In genomic region chr8:123683321-123683720, GRCm38 (mm10) we compare ENCODE assay signal across 24 mouse cellular contexts. TPM values are rescaled to one million over a fixed set of nuclear protein-coding genes. Genes with fewer than 3 reads are reported as not detected.
A peak's percentile ranks its signal among the peaks of the same experiment; 100 is the strongest.
DNase-seq lines count a peak whose midpoint lies in the region; ATAC-seq and TF ChIP-seq lines count a peak whose summit lies in the region.
"Had no signal": no experiment of that assay in that cellular context is flagged by ENCODE, and none has a peak within 500 bp of the region (broad histone marks: within the 10 kb centered on the region; RNA-seq: fewer than 3 reads in every experiment).

No protein-coding gene starts in this region.

- H3K27me3 ChIP-seq in intestine, embryonic 16.5 days (replicated peaks; ENCODE audit: control insufficient read depth, insufficient read depth, low read length), result no peaks in the 10 kb centered on the region
- H3K27me3 ChIP-seq in intestine, postnatal 0 days (replicated peaks; ENCODE audit: control insufficient read depth, insufficient read depth, low read length), result no peaks in the 10 kb centered on the region
- H3K27me3 ChIP-seq in limb, embryonic 12.5 days, result peaks cover 4% of the 10 kb centered on the region; the same call in 1 of the 2 replicates
- H3K27me3 ChIP-seq in limb, embryonic 10.5 days (ENCODE audit: low read depth, poor library complexity, severe bottlenecking), result no peaks in the 10 kb centered on the region
- H3K27me3 ChIP-seq in liver, embryonic 13.5 days, result 0 out of 2 replicates have a peak, but pooled peaks cover 3% of the 10 kb centered on the region
- H3K27me3 ChIP-seq: embryonic facial prominence, embryonic 13.5 days; limb, embryonic 15.5 days had no signal

- H3K27ac ChIP-seq in intestine, embryonic 16.5 days (ENCODE audit: low read length), result peak overlapping the region; percentile 17; the same call in 1 of the 2 replicates
- H3K27ac ChIP-seq in intestine, postnatal 0 days (ENCODE audit: low read depth, low read length), result no peak overlapping the region
- H3K27ac ChIP-seq in limb, embryonic 12.5 days, result no peak overlapping the region
- no peak overlapping the region for H3K27ac ChIP-seq in limb, embryonic 10.5 days
- H3K27ac ChIP-seq in liver, embryonic 13.5 days, result peak overlapping the region; percentile 39
- H3K27ac ChIP-seq: embryonic facial prominence, embryonic 13.5 days; gastrocnemius, adult 2 months; hindbrain, embryonic 10.5 days; hindbrain, postnatal 0 days; layer of hippocampus, adult 2 months; limb, embryonic 15.5 days had no signal

- peak; percentile 60 for ATAC-seq in intestine, embryonic 16.5 days
- ATAC-seq in intestine, postnatal 0 days, result no peak
- no peak for ATAC-seq in limb, embryonic 12.5 days (ENCODE audit: insufficient number of reproducible peaks, insufficient read depth, low FRiP score, low TSS enrichment, low read depth)
- peak; percentile 45; the same call in 1 of the 2 replicates for ATAC-seq in liver, embryonic 13.5 days (ENCODE audit: low read depth)
- ATAC-seq: forebrain, embryonic 14.5 days; hindbrain, postnatal 0 days had no signal

- no peak overlapping the region for H3K4me3 ChIP-seq in intestine, embryonic 16.5 days (ENCODE audit: low read length)
- no peak overlapping the region for H3K4me3 ChIP-seq in intestine, postnatal 0 days (ENCODE audit: low read depth, low read length)
- H3K4me3 ChIP-seq in limb, embryonic 12.5 days (replicated peaks), result no peak overlapping the region
- no peak overlapping the region for H3K4me3 ChIP-seq in limb, embryonic 10.5 days
- H3K4me3 ChIP-seq in liver, embryonic 13.5 days (replicated peaks), result no peak overlapping the region
- H3K4me3 ChIP-seq: erythroblast, embryonic 14.5 days; gastrocnemius, adult 2 months; layer of hippocampus, adult 2 months; limb, embryonic 15.5 days had no signal

- no peak for DNase-seq in limb, embryonic 10.5 days (ENCODE audit: low spot score)
- DNase-seq in liver, embryonic 13.5 days, result no peak
- DNase-seq in left cerebral cortex, adult 9 months (ENCODE audit: low spot score in 2 of 2), result no peak
- DNase-seq in layer of hippocampus, postnatal 36 days, result no peak
- DNase-seq: adrenal gland, postnatal 14 days; cerebellum, adult 2 months; cerebellum, postnatal 25 days; embryo, embryonic 11 days; gastrocnemius, adult 2 months; lung, postnatal 4 days; midbrain, embryonic 14.5 days; thymus, adult 18-20 months; thymus, postnatal 4 days had no signal

- no peak for TF ChIP-seq CTCF in intestine, postnatal 0 days (IDR thresholded peaks at IDR 0.05; ENCODE audit: low read depth)

- 49% methylated on average over 7 of the region's 7 CpGs for WGBS in intestine, embryonic 16.5 days
- 42% methylated on average over 7 of the region's 7 CpGs for WGBS in intestine, postnatal 0 days
- WGBS in limb, embryonic 12.5 days, result 54% methylated on average over 7 of the region's 7 CpGs
- WGBS in limb, embryonic 10.5 days, result 57% methylated on average over 7 of the region's 7 CpGs
- 52% methylated on average over 7 of the region's 7 CpGs for WGBS in liver, embryonic 13.5 days (ENCODE audit: insufficient replicate concordance)

- H3K4me2 ChIP-seq in intestine, embryonic 16.5 days (ENCODE audit: low read depth, low read length), result no peak overlapping the region
- no peak overlapping the region for H3K4me2 ChIP-seq in intestine, postnatal 0 days (replicated peaks; ENCODE audit: low read depth)
- 0 out of 2 replicates have a peak overlapping the region, but pooled peaks have one; percentile 28 for H3K4me2 ChIP-seq in limb, embryonic 12.5 days
- no peak overlapping the region; the same call in 1 of the 2 replicates for H3K4me2 ChIP-seq in liver, embryonic 13.5 days

- no peaks in the 10 kb centered on the region for H3K36me3 ChIP-seq in intestine, embryonic 16.5 days (ENCODE audit: control insufficient read depth, insufficient read depth, low read length)
- H3K36me3 ChIP-seq in intestine, postnatal 0 days (ENCODE audit: control insufficient read depth, insufficient read depth), result no peaks in the 10 kb centered on the region
- H3K36me3 ChIP-seq in limb, embryonic 12.5 days, result no peaks in the 10 kb centered on the region
- no peaks in the 10 kb centered on the region for H3K36me3 ChIP-seq in limb, embryonic 10.5 days
- no peaks in the 10 kb centered on the region for H3K36me3 ChIP-seq in liver, embryonic 13.5 days
- H3K36me3 ChIP-seq: embryonic facial prominence, embryonic 13.5 days; hindbrain, embryonic 10.5 days; limb, embryonic 15.5 days had no signal

- peaks cover 8% of the 10 kb centered on the region; the same call in 1 of the 2 replicates for H3K4me1 ChIP-seq in intestine, embryonic 16.5 days (ENCODE audit: control insufficient read depth, insufficient read depth, low read length)
- peaks cover 8% of the 10 kb centered on the region; the same call in 1 of the 2 replicates for H3K4me1 ChIP-seq in intestine, postnatal 0 days (replicated peaks; ENCODE audit: control insufficient read depth, insufficient read depth, low read length)
- H3K4me1 ChIP-seq in limb, embryonic 12.5 days (replicated peaks), result peaks cover 3% of the 10 kb centered on the region; the same call in 1 of the 2 replicates
- peaks cover 19% of the 10 kb centered on the region for H3K4me1 ChIP-seq in limb, embryonic 10.5 days
- no peaks in the 10 kb centered on the region; the same call in 1 of the 2 replicates for H3K4me1 ChIP-seq in liver, embryonic 13.5 days (replicated peaks)

- H3K9me3 ChIP-seq in intestine, embryonic 16.5 days (ENCODE audit: control insufficient read depth, low read length), result no peaks in the 10 kb centered on the region
- H3K9me3 ChIP-seq in intestine, postnatal 0 days (ENCODE audit: control insufficient read depth), result no peaks in the 10 kb centered on the region
- H3K9me3 ChIP-seq in limb, embryonic 12.5 days, result no peaks in the 10 kb centered on the region
- no peaks in the 10 kb centered on the region; the same call in 1 of the 2 replicates for H3K9me3 ChIP-seq in limb, embryonic 10.5 days (replicated peaks)
- no peaks in the 10 kb centered on the region for H3K9me3 ChIP-seq in liver, embryonic 13.5 days (replicated peaks)
- H3K9me3 ChIP-seq: embryonic facial prominence, embryonic 13.5 days; hindbrain, embryonic 10.5 days; limb, embryonic 15.5 days had no signal

- no peak overlapping the region for H3K9ac ChIP-seq in intestine, embryonic 16.5 days (ENCODE audit: low read depth, low read length)
- no peak overlapping the region for H3K9ac ChIP-seq in intestine, postnatal 0 days (ENCODE audit: low read depth, low read length)
- no peak overlapping the region for H3K9ac ChIP-seq in limb, embryonic 12.5 days (replicated peaks)
- no peak overlapping the region for H3K9ac ChIP-seq in liver, embryonic 13.5 days
- H3K9ac ChIP-seq: embryonic facial prominence, embryonic 13.5 days; limb, embryonic 15.5 days had no signal

RNA-seq across cellular contexts. Expression of gene Rhou, which starts 29.6 kb away (rescaled TPM):
- polyA plus RNA-seq in intestine, embryonic 16.5 days (2015; fragmentation: Nextera tagmentation; extraction: Ambion mirVana), result 5.3 and 5.5 TPM in 2 replicates
- 18.7 and 19.5 TPM in 2 replicates for polyA plus RNA-seq in intestine, postnatal 0 days (2015; fragmentation: Nextera tagmentation; extraction: Ambion mirVana)
- 7.3 and 8.9 TPM in 2 replicates for polyA plus RNA-seq in limb, embryonic 12.5 days (2016; fragmentation: Nextera tagmentation; extraction: Ambion mirVana)
- 6.7 and 7.3 TPM in 2 replicates for polyA plus RNA-seq in limb, embryonic 10.5 days (2016; fragmentation: Nextera tagmentation; extraction: Ambion mirVana)
- polyA plus RNA-seq in liver, embryonic 13.5 days (2015; fragmentation: Nextera tagmentation; extraction: Ambion mirVana), result 0.78 and 1.3 TPM in 2 replicates
- total RNA-seq in layer of hippocampus, postnatal 36 days (2021), result 10 to 100 TPM; 36.0 to 45.7 TPM
- total RNA-seq: MEL had no signal
- polyA plus RNA-seq: erythroblast, embryonic 14.5 days had no signal

Comparison
In these comparisons a context has a peak if more than half of its experiments do, and no peak if none do; other contexts are left out.
1. ATAC-seq: peak in intestine, embryonic 16.5 days (single experiment) and liver, embryonic 13.5 days (single experiment); none in intestine, postnatal 0 days (single experiment) and limb, embryonic 12.5 days (single experiment).
2. H3K27ac ChIP-seq: peak in intestine, embryonic 16.5 days (single experiment) and liver, embryonic 13.5 days (single experiment); none in intestine, postnatal 0 days (single experiment), limb, embryonic 12.5 days (single experiment) and limb, embryonic 10.5 days (single experiment).